In the genomic region with DNA sequence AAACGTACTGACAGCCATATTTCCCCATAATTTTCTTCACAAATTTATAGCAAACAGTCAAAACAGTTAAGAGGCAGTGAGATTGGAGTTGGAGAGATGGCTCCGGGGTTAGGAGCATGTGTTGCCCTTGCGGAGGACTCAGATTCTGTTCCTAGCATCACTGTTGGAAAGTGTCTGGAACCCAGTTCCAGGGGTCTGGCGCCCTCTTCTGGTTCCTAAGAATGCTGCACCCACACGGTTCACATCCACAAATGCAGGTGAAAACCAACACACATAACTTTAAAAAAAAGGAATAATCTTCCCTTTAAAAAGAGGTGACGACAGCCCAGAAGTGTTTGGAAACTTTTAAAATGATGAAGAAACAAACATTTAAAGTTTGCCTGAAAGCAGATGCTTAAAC, we compare ENCODE assay signal across 15 mouse cellular contexts.
A peak's percentile ranks its signal among the peaks of the same experiment; 100 is the strongest.
DNase-seq lines count a peak whose midpoint lies in the region; ATAC-seq and TF ChIP-seq lines count a peak whose summit lies in the region.
"Had no signal": no experiment of that assay in that cellular context is flagged by ENCODE, and none has a peak within 500 bp of the region (broad histone marks: within the 10 kb centered on the region; RNA-seq: fewer than 3 reads in every experiment).

No protein-coding gene starts in this region.

- no peaks in the 10 kb centered on the region for H3K4me1 ChIP-seq in hindbrain, postnatal 0 days (ENCODE audit: insufficient read depth, low read length)
- peaks cover 10% of the 10 kb centered on the region; the same call in 1 of the 2 replicates for H3K4me1 ChIP-seq in hindbrain, embryonic 12.5 days
- no peaks in the 10 kb centered on the region for H3K4me1 ChIP-seq in midbrain, postnatal 0 days (ENCODE audit: insufficient read depth, low read length)
- H3K4me1 ChIP-seq in midbrain, embryonic 11.5 days (ENCODE audit: control insufficient read depth, insufficient read depth, low read length) = no peaks in the 10 kb centered on the region
- H3K4me1 ChIP-seq in bone marrow, adult 2 months (ENCODE audit: control insufficient read depth, insufficient read depth, low read length) = no peaks in the 10 kb centered on the region
- peaks cover 3% of the 10 kb centered on the region; the same call in 1 of the 2 replicates for H3K4me1 ChIP-seq in forebrain, embryonic 12.5 days

- DNase-seq in hindbrain, postnatal 0 days (ENCODE audit: low spot score) = no peak
- no peak for DNase-seq in midbrain, postnatal 0 days (ENCODE audit: low spot score)
- no peak for DNase-seq in midbrain, embryonic 11.5 days (ENCODE audit: low spot score, missing footprints)
- peak; percentile 31 for DNase-seq in thymus, postnatal 4 days
- DNase-seq in kidney, adult 18-20 months = no peak
- DNase-seq: cerebellum, adult 9-11 months; heart, adult 18-20 months; heart, postnatal 4 days; layer of hippocampus, adult 9-11 months had no signal

- H3K27ac ChIP-seq in hindbrain, postnatal 0 days = no peak overlapping the region
- no peak overlapping the region for H3K27ac ChIP-seq in hindbrain, embryonic 12.5 days
- no peak overlapping the region for H3K27ac ChIP-seq in midbrain, postnatal 0 days (ENCODE audit: low read depth, low read length)
- no peak overlapping the region for H3K27ac ChIP-seq in midbrain, embryonic 11.5 days (ENCODE audit: low read depth, low read length)
- no peak overlapping the region for H3K27ac ChIP-seq in bone marrow, adult 2 months (ENCODE audit: control insufficient read depth, insufficient read depth, low read depth, low read length, poor library complexity)
- no peak overlapping the region for H3K27ac ChIP-seq in forebrain, embryonic 12.5 days
- H3K27ac ChIP-seq: limb, embryonic 10.5 days; lung, embryonic 15.5 days; midbrain, embryonic 10.5 days had no signal

- no peak for TF ChIP-seq POLR2A in bone marrow, adult 2 months (IDR thresholded peaks at IDR 0.05; ENCODE audit: borderline replicate concordance, control insufficient read depth, low read depth, low read length)

- H3K9ac ChIP-seq in hindbrain, postnatal 0 days (replicated peaks; ENCODE audit: low read length) = no peak overlapping the region
- H3K9ac ChIP-seq in hindbrain, embryonic 12.5 days = no peak overlapping the region
- no peak overlapping the region for H3K9ac ChIP-seq in midbrain, postnatal 0 days (replicated peaks; ENCODE audit: low read length, poor library complexity, severe bottlenecking)
- H3K9ac ChIP-seq in midbrain, embryonic 11.5 days (ENCODE audit: low read length) = no peak overlapping the region
- H3K9ac ChIP-seq in forebrain, embryonic 12.5 days = no peak overlapping the region
- H3K9ac ChIP-seq: lung, embryonic 15.5 days had no signal

- WGBS in hindbrain, postnatal 0 days = 78% methylated on average over 6 of the region's 6 CpGs
- WGBS in hindbrain, embryonic 12.5 days = 75% methylated on average over 6 of the region's 6 CpGs
- 74% methylated on average over 6 of the region's 6 CpGs for WGBS in midbrain, postnatal 0 days
- WGBS in midbrain, embryonic 11.5 days = 73% methylated on average over 6 of the region's 6 CpGs
- WGBS in bone marrow, adult 2 months = 64% methylated on average over 6 of the region's 6 CpGs
- WGBS in forebrain, embryonic 12.5 days = 75% methylated on average over 6 of the region's 6 CpGs

- H3K4me2 ChIP-seq in hindbrain, postnatal 0 days (ENCODE audit: low read depth, low read length) = no peak overlapping the region
- H3K4me2 ChIP-seq in hindbrain, embryonic 12.5 days (replicated peaks) = no peak overlapping the region
- H3K4me2 ChIP-seq in midbrain, postnatal 0 days (ENCODE audit: low read depth, low read length, poor library complexity, severe bottlenecking) = no peak overlapping the region
- H3K4me2 ChIP-seq in midbrain, embryonic 11.5 days = no peak overlapping the region
- no peak overlapping the region for H3K4me2 ChIP-seq in forebrain, embryonic 12.5 days
- H3K4me2 ChIP-seq: lung, embryonic 15.5 days had no signal

- H3K27me3 ChIP-seq in hindbrain, postnatal 0 days (ENCODE audit: insufficient read depth, low read length) = no peaks in the 10 kb centered on the region
- no peaks in the 10 kb centered on the region for H3K27me3 ChIP-seq in hindbrain, embryonic 12.5 days
- H3K27me3 ChIP-seq in midbrain, postnatal 0 days (ENCODE audit: insufficient read depth, low read length) = no peaks in the 10 kb centered on the region
- H3K27me3 ChIP-seq in midbrain, embryonic 11.5 days (ENCODE audit: control insufficient read depth, insufficient read depth, low read length) = no peaks in the 10 kb centered on the region
- H3K27me3 ChIP-seq in forebrain, embryonic 12.5 days = no peaks in the 10 kb centered on the region
- H3K27me3 ChIP-seq: lung, embryonic 15.5 days had no signal

- H3K9me3 ChIP-seq in hindbrain, postnatal 0 days (ENCODE audit: low read length) = no peaks in the 10 kb centered on the region
- no peaks in the 10 kb centered on the region for H3K9me3 ChIP-seq in hindbrain, embryonic 12.5 days (replicated peaks)
- H3K9me3 ChIP-seq in midbrain, postnatal 0 days (ENCODE audit: low read length) = no peaks in the 10 kb centered on the region
- no peaks in the 10 kb centered on the region for H3K9me3 ChIP-seq in midbrain, embryonic 11.5 days (ENCODE audit: control insufficient read depth, low read length)
- H3K9me3 ChIP-seq in forebrain, embryonic 12.5 days = no peaks in the 10 kb centered on the region
- H3K9me3 ChIP-seq: limb, embryonic 10.5 days; lung, embryonic 15.5 days; midbrain, embryonic 10.5 days had no signal

- peak; percentile 30 for TF ChIP-seq CTCF in hindbrain, postnatal 0 days (IDR thresholded peaks at IDR 0.05; ENCODE audit: low read depth)
- TF ChIP-seq CTCF in midbrain, postnatal 0 days (IDR thresholded peaks at IDR 0.05) = peak; percentile 43
- peak; percentile 25; the same call in 1 of the 2 replicates for TF ChIP-seq CTCF in bone marrow, adult 2 months (IDR thresholded peaks at IDR 0.05; ENCODE audit: control insufficient read depth, insufficient read depth, low read length)

- H3K4me3 ChIP-seq in hindbrain, postnatal 0 days (ENCODE audit: low read length) = no peak overlapping the region
- H3K4me3 ChIP-seq in hindbrain, embryonic 12.5 days = no peak overlapping the region
- H3K4me3 ChIP-seq in midbrain, postnatal 0 days (ENCODE audit: low read depth, low read length) = no peak overlapping the region
- H3K4me3 ChIP-seq in midbrain, embryonic 11.5 days (ENCODE audit: low read depth, low read length) = no peak overlapping the region
- H3K4me3 ChIP-seq in bone marrow, adult 2 months (replicated peaks; ENCODE audit: control insufficient read depth, low read depth, low read length) = no peak overlapping the region
- H3K4me3 ChIP-seq in forebrain, embryonic 12.5 days (replicated peaks) = no peak overlapping the region
- H3K4me3 ChIP-seq: limb, embryonic 10.5 days; lung, embryonic 15.5 days; midbrain, embryonic 10.5 days had no signal

- H3K36me3 ChIP-seq in hindbrain, postnatal 0 days (ENCODE audit: insufficient read depth, low read length) = no peaks in the 10 kb centered on the region
- H3K36me3 ChIP-seq in hindbrain, embryonic 12.5 days = no peaks in the 10 kb centered on the region
- H3K36me3 ChIP-seq in midbrain, postnatal 0 days (ENCODE audit: insufficient read depth, low read length) = no peaks in the 10 kb centered on the region
- H3K36me3 ChIP-seq in midbrain, embryonic 11.5 days (ENCODE audit: control insufficient read depth, insufficient read depth, low read length) = no peaks in the 10 kb centered on the region
- no peaks in the 10 kb centered on the region for H3K36me3 ChIP-seq in forebrain, embryonic 12.5 days (replicated peaks)
- H3K36me3 ChIP-seq: limb, embryonic 10.5 days; lung, embryonic 15.5 days; midbrain, embryonic 10.5 days had no signal

- ATAC-seq in hindbrain, postnatal 0 days = no peak
- no peak for ATAC-seq in hindbrain, embryonic 12.5 days (ENCODE audit: low FRiP score)
- ATAC-seq in midbrain, postnatal 0 days (ENCODE audit: low FRiP score) = no peak
- no peak for ATAC-seq in midbrain, embryonic 11.5 days (ENCODE audit: low FRiP score)
- no peak for ATAC-seq in forebrain, embryonic 12.5 days (ENCODE audit: low FRiP score)
